Mouse (Mus musculus) neural tube, embryonic 10.5 days (tissue): ENCODE results near the gene Olfr370.

Experiments used
- DNase-seq: peaks from one replicate; pipeline ENCODE4 v3.0.0-alpha.2; 2017; ENCODE audit warnings: low spot score; ENCODE audit errors: extremely low spot score

The Olfr370 gene

GRCm38 (mm10) chr8:83575561-83576515 lies 40.3 kb downstream of the Olfr370 start:
- peak; percentile 14 for DNase-seq

- no peak for DNase-seq
These were observed 40.9 kb downstream of the Olfr370 start for GRCm38 (mm10) chr8:83576516-83576895.

DNA sequence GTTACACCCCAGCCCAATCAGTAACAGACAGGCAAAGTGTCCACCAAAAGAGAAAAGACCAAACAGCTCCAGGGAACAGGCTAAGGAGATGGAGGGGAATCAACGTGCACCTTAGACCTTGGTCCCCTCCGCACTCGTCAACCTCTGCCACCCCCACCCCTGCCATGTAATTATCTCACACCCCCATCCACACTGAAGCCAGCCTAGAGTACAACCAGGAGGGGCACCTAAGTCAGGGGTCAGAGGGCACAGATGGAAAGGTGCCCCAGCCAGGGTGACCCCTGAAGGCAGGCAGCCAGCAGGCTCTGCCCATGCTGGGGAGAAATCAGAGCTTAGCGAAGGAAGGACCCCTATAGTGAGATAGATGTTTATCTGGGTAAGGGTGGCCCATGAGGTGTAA lies 41.3 kb downstream of the Olfr370 start:
- DNase-seq: peak; percentile 14

GRCm38 (mm10) chr8:83577384-83577791 lies 41.8 kb downstream of the Olfr370 start:
- DNase-seq: peak; percentile 14

DNA sequence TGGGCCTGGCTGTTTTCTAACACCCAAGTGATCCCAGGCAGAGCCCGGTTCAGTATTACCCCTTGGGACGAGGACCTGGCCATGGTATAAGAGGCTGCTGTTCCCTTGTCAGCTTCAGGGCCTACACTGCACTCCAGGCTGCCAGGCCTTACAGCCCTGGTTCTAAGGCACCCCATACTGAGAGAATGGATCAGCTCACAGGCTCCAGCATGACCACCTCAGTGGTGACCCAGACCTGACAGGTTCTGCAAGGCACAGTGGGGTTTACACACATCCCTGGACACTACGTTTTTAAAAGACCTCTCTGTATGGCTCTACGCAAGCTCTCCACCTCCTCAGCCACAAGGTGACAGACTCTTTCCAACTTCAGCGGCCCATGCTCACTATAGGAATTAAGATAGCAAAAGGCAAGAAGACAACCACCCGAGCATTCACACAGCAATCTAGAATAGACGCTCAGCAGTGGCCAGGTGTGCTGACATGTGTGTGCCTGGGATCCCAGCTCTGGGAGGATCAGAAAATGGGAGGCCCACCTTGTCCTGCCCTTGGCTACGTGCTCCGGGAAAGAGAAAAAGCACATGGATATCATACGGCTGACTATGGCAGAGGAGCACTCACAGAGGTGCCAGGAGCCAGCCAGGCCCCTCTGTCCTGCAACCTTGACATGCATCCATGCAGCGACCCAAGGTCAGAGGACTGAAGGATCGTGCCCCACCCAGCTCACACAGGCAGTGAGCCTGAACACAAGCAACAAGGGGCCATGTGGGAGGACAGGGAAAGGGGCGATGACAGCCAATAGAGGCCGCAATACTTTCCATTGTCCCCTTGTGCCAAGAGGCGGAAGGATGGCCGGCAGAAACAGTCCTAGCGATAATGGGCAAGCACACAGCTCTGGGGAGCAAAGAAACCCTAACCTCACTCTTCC lies 42.8 kb downstream of the Olfr370 start:
- peak; percentile 19 for DNase-seq

- no peak for DNase-seq
These were observed 44.1 kb downstream of the Olfr370 start for GRCm38 (mm10) chr8:83579676-83580075.

- no peak for DNase-seq
These were observed 45.2 kb downstream of the Olfr370 start for GRCm38 (mm10) chr8:83580826-83581225.

- DNase-seq: no peak
These were observed 46.6 kb downstream of the Olfr370 start for GRCm38 (mm10) chr8:83582226-83582625.

- DNase-seq: no peak
These were observed 47.7 kb downstream of the Olfr370 start for GRCm38 (mm10) chr8:83583236-83583635.

DNA sequence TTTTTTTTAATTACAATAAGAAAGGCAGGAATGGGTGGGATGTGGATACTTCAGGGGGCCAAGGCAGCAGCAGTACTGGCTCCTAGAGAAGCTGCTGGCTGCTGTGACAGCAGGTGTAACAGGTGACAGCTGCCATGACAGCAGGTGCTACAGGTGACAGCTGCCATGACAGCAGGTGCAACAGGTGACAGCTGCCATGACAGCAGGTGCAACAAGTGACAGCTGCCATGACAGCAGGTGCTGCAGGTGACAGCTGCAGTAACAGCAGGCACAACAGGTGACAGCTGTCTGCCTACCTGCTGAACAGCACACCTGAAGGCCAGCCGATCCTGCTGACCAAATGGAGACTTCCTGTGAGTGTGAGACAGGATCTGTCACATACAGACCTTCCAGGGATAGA lies 49.2 kb downstream of the Olfr370 start:
- no peak for DNase-seq

DNA sequence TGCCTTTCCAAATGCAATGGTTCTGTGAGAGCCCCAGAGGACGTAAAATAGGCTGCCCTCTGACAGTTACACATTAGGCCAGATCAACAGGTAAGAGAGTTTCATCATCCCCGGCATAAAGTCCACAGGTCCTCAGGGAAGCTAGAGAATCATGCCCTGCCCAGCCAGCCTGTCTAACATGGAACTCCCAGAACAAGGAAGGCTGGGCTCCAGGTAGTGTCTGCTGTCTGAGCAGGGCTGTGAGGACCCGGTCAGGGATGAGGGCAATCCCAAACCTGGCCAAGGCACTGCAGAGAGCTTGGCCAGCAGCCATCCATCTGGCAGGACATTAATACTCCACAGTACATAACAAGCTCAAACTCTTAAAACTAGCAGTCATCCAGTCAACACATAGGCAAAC lies 49.8 kb downstream of the Olfr370 start:
- no peak for DNase-seq

- DNase-seq: no peak
These were observed 52.1 kb downstream of the Olfr370 start for GRCm38 (mm10) chr8:83587644-83588043.

GRCm38 (mm10) chr8:83588886-83589285 lies 53.3 kb downstream of the Olfr370 start:
- no peak for DNase-seq

DNA sequence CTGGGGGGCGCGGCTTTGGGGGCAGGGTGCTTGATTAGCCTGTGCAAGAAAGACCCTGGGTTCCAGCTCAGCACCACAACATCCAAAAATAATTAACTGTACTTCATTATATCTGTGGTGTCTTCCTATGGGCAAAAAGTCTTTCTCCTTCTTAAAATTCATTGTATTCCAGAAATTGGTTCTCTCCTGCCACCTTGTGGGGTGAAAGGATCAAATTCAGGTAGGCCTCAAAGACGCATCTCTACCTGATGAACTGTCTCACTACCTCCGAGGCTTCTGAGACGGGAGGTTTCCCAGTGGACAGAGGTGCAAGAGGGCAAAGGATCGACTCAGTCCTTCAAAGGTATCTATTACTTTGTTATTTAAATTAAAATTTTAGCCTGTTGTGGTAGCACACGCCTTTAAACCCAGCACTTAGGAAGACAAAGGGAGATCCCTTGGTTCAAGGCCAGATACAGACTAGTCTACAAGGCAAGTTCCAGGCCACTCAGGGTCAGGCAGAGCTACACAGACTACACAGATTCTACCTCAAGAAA lies 55.0 kb downstream of the Olfr370 start:
- no peak for DNase-seq

GRCm38 (mm10) chr8:83592682-83593081 lies 57.1 kb downstream of the Olfr370 start:
- DNase-seq: no peak

DNA sequence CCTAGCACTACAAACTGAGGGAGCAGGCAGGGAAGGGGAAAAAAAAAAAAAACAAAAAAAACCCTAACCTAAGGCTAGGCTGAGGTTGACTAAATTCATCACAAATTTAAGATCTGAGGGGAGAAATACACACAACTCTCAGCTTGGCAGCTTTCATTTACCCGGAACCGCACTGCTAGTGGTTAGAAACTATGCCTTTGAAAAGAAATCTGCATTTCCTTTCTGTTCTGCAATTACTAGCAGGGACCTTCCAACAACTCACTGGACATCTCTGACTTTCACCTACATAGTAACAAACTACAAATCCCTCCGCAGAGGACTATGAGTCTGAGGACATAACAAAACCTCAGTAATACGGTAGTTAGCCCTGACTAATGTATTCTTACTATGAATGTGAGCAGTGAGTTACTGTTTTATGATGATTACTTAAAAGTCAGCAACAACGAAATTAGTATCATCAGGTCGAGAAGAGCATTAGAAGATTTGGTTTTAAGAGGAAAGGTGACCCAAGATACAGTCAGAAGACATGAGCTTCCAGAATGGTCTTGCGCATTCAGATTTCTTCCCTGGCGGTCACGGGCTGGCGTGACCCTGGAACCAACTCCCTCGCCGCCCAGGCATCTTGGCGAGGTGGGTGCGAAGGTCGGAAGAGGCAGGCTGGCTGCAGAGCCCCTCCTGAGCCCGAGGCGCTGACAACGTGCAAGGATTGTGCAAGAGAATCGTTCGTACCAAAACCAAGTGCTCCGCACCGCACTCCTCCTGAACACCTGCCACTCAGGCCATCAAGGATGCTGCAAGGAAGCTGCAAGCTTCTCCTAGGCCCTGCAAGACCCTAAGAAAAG lies 58.0 kb downstream of the Olfr370 start:
- DNase-seq: no peak

GRCm38 (mm10) chr8:83594167-83595049 lies 58.8 kb downstream of the Olfr370 start:
- peak; percentile 98 for DNase-seq
